Mouse (Mus musculus) bone marrow, adult 2 months (tissue): ENCODE data around the gene Isca2.

Source experiments
- CTCF ChIP-seq: fragments of 200-500 bp; IDR thresholded peaks from 2 replicates; pipeline ENCODE4 v1.5.1; 2011; ENCODE audit warnings: low read length, control low read depth; ENCODE audit not compliant: control insufficient read depth, insufficient read depth
- POLR2A ChIP-seq: fragments of 200-500 bp; IDR thresholded peaks from 2 replicates; pipeline ENCODE4 v1.6.1; 2011; ENCODE audit warnings: low read depth, mild to moderate bottlenecking, control low read depth, low read length, borderline replicate concordance; ENCODE audit not compliant: control insufficient read depth

DNA sequence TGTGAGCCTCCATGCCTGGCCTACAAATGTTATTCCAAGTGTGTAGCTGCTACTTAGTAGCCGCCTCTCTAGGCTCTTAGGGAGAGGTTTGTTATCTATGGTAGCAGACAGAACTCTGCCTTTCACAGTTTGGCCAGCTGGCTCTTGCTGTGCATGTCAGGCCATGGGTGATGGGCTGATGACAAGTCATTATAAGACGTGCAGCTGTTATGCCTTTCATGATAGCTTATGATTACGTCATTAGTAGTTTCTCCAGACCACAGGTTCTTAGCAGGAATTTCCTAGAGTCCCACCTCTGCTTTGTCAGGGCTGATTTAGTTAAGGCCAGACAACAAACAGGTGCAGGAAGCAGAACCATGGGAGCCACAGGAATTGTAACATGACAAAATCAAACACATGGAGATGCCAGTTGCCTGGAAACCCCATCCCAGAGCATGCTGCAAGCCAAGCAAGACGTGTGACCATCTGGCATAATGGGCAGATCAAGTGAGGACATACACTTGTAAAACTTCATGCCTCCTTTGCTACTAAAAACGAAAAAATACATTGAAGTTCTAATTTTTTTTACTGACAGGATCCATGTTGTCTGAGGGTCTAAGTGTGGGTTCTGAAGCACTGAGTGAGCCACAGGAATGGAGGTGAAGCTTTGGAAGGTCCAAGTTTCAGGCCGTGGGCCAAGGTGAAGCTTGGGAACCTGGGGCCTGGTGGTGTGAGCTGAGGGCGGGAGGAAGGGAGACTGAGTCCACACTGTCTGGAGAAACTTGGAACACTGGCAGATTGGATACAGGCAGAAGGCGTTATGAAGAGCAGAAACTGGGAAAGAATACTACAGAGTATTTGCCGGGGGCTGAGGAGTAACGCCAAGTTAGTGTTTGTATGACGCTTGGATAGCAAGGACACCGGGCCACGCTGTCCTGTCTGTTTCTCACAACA lies 46.5 kb downstream of the Isca2 start:
- TF ChIP-seq CTCF, result no peak
- TF ChIP-seq POLR2A, result no peak
